Mouse (Mus musculus) CH12.LX (cell line): ENCODE data around the gene Rel. TPM values are rescaled to one million over a fixed set of nuclear protein-coding genes. Genes with fewer than 3 reads are reported as not detected.

Source experiments
- DNase-seq: peaks from one replicate; pipeline ENCODE4 v3.0.0-alpha.2; 2013; ENCODE audit errors: extremely low read depth
- H3K27ac ChIP-seq: 2 replicates; pipeline ENCODE4 v1.5.1; 2012; ENCODE audit warnings: low read depth, mild to moderate bottlenecking, control low read depth, moderate library complexity; ENCODE audit not compliant: insufficient read depth
- H3K27me3 ChIP-seq: replicated peaks from 2 replicates; pipeline ENCODE3; 2012; ENCODE audit warnings: inconsistent platforms
- H3K36me3 ChIP-seq, 2 experiments: replicated peaks in 1 of 2; 2 replicates each; pipeline versions ENCODE3 to v1.6.1; 2012; ENCODE audit warnings: inconsistent platforms in 1 of 2, low read length in 1 of 2, mild to moderate bottlenecking in 1 of 2, mixed read lengths in 1 of 2, moderate library complexity in 1 of 2; ENCODE audit not compliant: control insufficient read depth in 1 of 2, insufficient read depth in 1 of 2
- H3K4me1 ChIP-seq, 2 experiments: 2 replicates each; pipeline ENCODE4 v1.6.1; 2012; ENCODE audit warnings: inconsistent platforms in 1 of 2, moderate library complexity in 1 of 2; ENCODE audit not compliant: insufficient read depth in 2 of 2, control insufficient read depth in 1 of 2
- H3K4me2 ChIP-seq: 2 replicates; pipeline ENCODE4 v1.6.1; 2012; ENCODE audit warnings: low read depth, mild to moderate bottlenecking, control low read depth; ENCODE audit not compliant: poor library complexity, insufficient read depth, severe bottlenecking
- H3K4me3 ChIP-seq, 3 experiments: fragments of 150-350 bp in 1 of 3; sonication (generic) in 1 of 3; replicated peaks in 1 of 3; 2 replicates each; pipeline versions ENCODE3 to v1.5.1; 2011 to 2012; ENCODE audit warnings: low read depth in 2 of 3, low read length in 2 of 3, mild to moderate bottlenecking in 2 of 3, moderate library complexity in 2 of 3, control low read depth in 1 of 3, improper control_type of control experiment in 1 of 3, inconsistent platforms in 1 of 3, mixed read lengths in 1 of 3; ENCODE audit not compliant: poor library complexity in 1 of 3
- H3K79me2 ChIP-seq: replicated peaks from 2 replicates; pipeline ENCODE4 v1.6.1; 2012; ENCODE audit warnings: mild to moderate bottlenecking, moderate library complexity; ENCODE audit not compliant: control insufficient read depth, poor library complexity, insufficient read depth, severe bottlenecking; ENCODE audit errors: extremely low read depth
- H3K9ac ChIP-seq: 2 replicates; pipeline ENCODE4 v1.6.1; 2012; ENCODE audit warnings: low read depth, mild to moderate bottlenecking, control low read depth, moderate library complexity; ENCODE audit not compliant: insufficient read depth
- H3K9me3 ChIP-seq: replicated peaks from 2 replicates; pipeline ENCODE3; 2012; ENCODE audit warnings: low read length, inconsistent platforms, mixed read lengths
- BHLHE40 ChIP-seq: IDR thresholded peaks from 2 replicates; pipeline ENCODE4 v1.6.1; 2011; ENCODE audit warnings: mild to moderate bottlenecking, low read depth, low read length, improper control_type of control experiment
- CHD1 ChIP-seq: IDR thresholded peaks from 2 replicates; pipeline ENCODE4 v1.6.1; 2012; ENCODE audit warnings: low read depth, low read length, improper control_type of control experiment, inconsistent platforms
- CHD2 ChIP-seq: IDR thresholded peaks from 2 replicates; pipeline ENCODE4 v1.6.1; 2011; ENCODE audit warnings: low read length, improper control_type of control experiment
- E2F4 ChIP-seq: IDR thresholded peaks from 2 replicates; pipeline ENCODE4 v1.6.1; 2011; ENCODE audit warnings: low read depth, low read length, improper control_type of control experiment; ENCODE audit not compliant: insufficient replicate concordance
- ELF1 ChIP-seq: IDR thresholded peaks from 2 replicates; pipeline ENCODE4 v1.6.1; 2014; ENCODE audit warnings: low read depth, mild to moderate bottlenecking, inconsistent platforms, low read length, improper control_type of control experiment
- ETS1 ChIP-seq: conservative IDR thresholded peaks from 2 replicates; pipeline ENCODE4 v1.6.1; 2012; ENCODE audit warnings: low read depth, mild to moderate bottlenecking, inconsistent platforms, low read length, improper control_type of control experiment, moderate library complexity
- GABPA ChIP-seq: IDR thresholded peaks from 2 replicates; pipeline ENCODE4 v1.6.1; 2012; ENCODE audit warnings: low read depth, low read length, improper control_type of control experiment, inconsistent platforms; ENCODE audit not compliant: insufficient replicate concordance
- HCFC1 ChIP-seq: IDR thresholded peaks from 2 replicates; pipeline ENCODE4 v1.6.1; 2012; ENCODE audit warnings: low read depth, mild to moderate bottlenecking, inconsistent platforms, low read length, improper control_type of control experiment
- IRF4 ChIP-seq: IDR thresholded peaks from 2 replicates; pipeline ENCODE4 v1.6.1; 2014; ENCODE audit warnings: low read depth, mild to moderate bottlenecking, inconsistent platforms, low read length, improper control_type of control experiment
- JUND ChIP-seq: conservative IDR thresholded peaks from 2 replicates; pipeline ENCODE4 v1.6.1; 2011; ENCODE audit warnings: low read depth, low read length, improper control_type of control experiment
- KAT2A ChIP-seq: IDR thresholded peaks from 2 replicates; pipeline ENCODE4 v1.6.1; 2012; ENCODE audit warnings: low read length, improper control_type of control experiment, inconsistent platforms; ENCODE audit not compliant: insufficient replicate concordance
- MAFK ChIP-seq: IDR thresholded peaks from 2 replicates; pipeline ENCODE4 v1.6.1; 2011; ENCODE audit warnings: low read length, improper control_type of control experiment; ENCODE audit not compliant: insufficient replicate concordance
- MAX ChIP-seq: IDR thresholded peaks from 2 replicates; pipeline ENCODE4 v1.6.1; 2011; ENCODE audit warnings: low read length, improper control_type of control experiment
- MAZ ChIP-seq: IDR thresholded peaks from 2 replicates; pipeline ENCODE4 v1.6.1; 2012; ENCODE audit warnings: low read depth, mild to moderate bottlenecking, inconsistent platforms, low read length, improper control_type of control experiment, moderate library complexity
- MEF2A ChIP-seq: IDR thresholded peaks from 2 replicates; pipeline ENCODE4 v1.6.1; 2014; ENCODE audit warnings: low read depth, mild to moderate bottlenecking, inconsistent platforms, low read length, improper control_type of control experiment, borderline replicate concordance
- MXI1 ChIP-seq: IDR thresholded peaks from 2 replicates; pipeline ENCODE4 v1.6.1; 2011; ENCODE audit warnings: mild to moderate bottlenecking, low read depth, low read length, improper control_type of control experiment
- MYC ChIP-seq: IDR thresholded peaks from 2 replicates; pipeline ENCODE4 v1.6.1; 2011; ENCODE audit warnings: low read depth, mild to moderate bottlenecking, improper control_type of control experiment, low read length
- PAX5 ChIP-seq: IDR thresholded peaks from 2 replicates; pipeline ENCODE4 v1.6.1; 2012; ENCODE audit warnings: low read length, inconsistent platforms, mixed read lengths
- POLR2A ChIP-seq: IDR thresholded peaks from 2 replicates; pipeline ENCODE4 v1.6.1; 2011; ENCODE audit warnings: low read depth, mild to moderate bottlenecking, improper control_type of control experiment, low read length
- POLR2AphosphoS2 ChIP-seq: IDR thresholded peaks from 2 replicates; pipeline ENCODE4 v1.6.1; 2011; ENCODE audit warnings: low read depth, low read length, improper control_type of control experiment
- RAD21 ChIP-seq: IDR thresholded peaks from 2 replicates; pipeline ENCODE4 v1.6.1; 2011; ENCODE audit warnings: low read depth, mild to moderate bottlenecking, low read length, improper control_type of control experiment, moderate library complexity
- RCOR1 ChIP-seq: conservative IDR thresholded peaks from 2 replicates; pipeline ENCODE4 v1.6.1; 2012; ENCODE audit warnings: low read depth, mild to moderate bottlenecking, inconsistent platforms, low read length, improper control_type of control experiment
- SIN3A ChIP-seq: IDR thresholded peaks from 2 replicates; pipeline ENCODE4 v1.6.1; 2012; ENCODE audit warnings: low read length, improper control_type of control experiment, inconsistent platforms
- SMC3 ChIP-seq: IDR thresholded peaks from 2 replicates; pipeline ENCODE4 v1.6.1; 2011; ENCODE audit warnings: low read depth, low read length, improper control_type of control experiment
- TBP ChIP-seq: conservative IDR thresholded peaks from 2 replicates; pipeline ENCODE4 v1.6.1; 2011; ENCODE audit warnings: low read depth, low read length, improper control_type of control experiment
- TCF12 ChIP-seq: IDR thresholded peaks from 2 replicates; pipeline ENCODE4 v1.6.1; 2014; ENCODE audit warnings: low read depth, mild to moderate bottlenecking, inconsistent platforms, low read length, improper control_type of control experiment
- UBTF ChIP-seq: IDR thresholded peaks from 2 replicates; pipeline ENCODE4 v1.6.1; 2012; ENCODE audit warnings: low read depth, mild to moderate bottlenecking, inconsistent platforms, low read length, improper control_type of control experiment, moderate library complexity
- USF1 ChIP-seq: IDR thresholded peaks from 2 replicates; pipeline ENCODE4 v1.6.1; 2014; ENCODE audit warnings: low read depth, mild to moderate bottlenecking, inconsistent platforms, low read length, improper control_type of control experiment
- ZC3H11A ChIP-seq: IDR thresholded peaks from 2 replicates; pipeline ENCODE4 v1.6.1; 2012; ENCODE audit warnings: low read depth, mild to moderate bottlenecking, inconsistent platforms, low read length, improper control_type of control experiment
- ZKSCAN1 ChIP-seq: IDR thresholded peaks from 2 replicates; pipeline ENCODE4 v1.6.1; 2012; ENCODE audit warnings: low read depth, inconsistent platforms, low read length, improper control_type of control experiment, borderline replicate concordance
- ZMIZ1 ChIP-seq: IDR thresholded peaks from 2 replicates; pipeline ENCODE4 v1.6.1; 2012; ENCODE audit warnings: low read depth, mild to moderate bottlenecking, inconsistent platforms, low read length, improper control_type of control experiment
- ZNF384 ChIP-seq: IDR thresholded peaks from 2 replicates; pipeline ENCODE4 v1.6.1; 2012; ENCODE audit warnings: low read depth, low read length, improper control_type of control experiment, inconsistent platforms
- dilution Hi-C: fragments of 300-500 bp; cut with MboI; formaldehyde crosslinking; loops from 2 replicates; pipeline ENCODE4 v1.14.3; 2020; ENCODE audit warnings: low sequenced_read_pairs; ENCODE audit not compliant: extremely low pct_unique_long_range_greater_than_20kb, extremely low pct_ligation_motif_present
- in situ Hi-C: fragments of 300-500 bp; cut with MboI; formaldehyde crosslinking; loops from 3 replicates; pipeline ENCODE4 v1.14.3; 2019; ENCODE audit warnings: low sequenced_read_pairs, low pct_ligation_motif_present, low pct_unique_long_range_greater_than_20kb, mixed read lengths
- polyA plus RNA-seq: library from polyadenylated mRNA; unstranded; fragments of >175 nt; gene quantifications from 2 replicates; pipeline ENCODE4 v1.2.1, GENCODE M21; 2012; ENCODE audit warnings: low read depth; ENCODE audit not compliant: insufficient read length
- total RNA-seq, 2 experiments: library from RNA; depleted of rRNA; stranded (reverse); fragments of 300-350 nt in 1 of 2; fragments of >200 nt in 1 of 2; gene quantifications; 2 replicates each; pipeline ENCODE4 v1.2.3; 2012 to 2014

The Rel gene
- total and polyA plus RNA-seq, 3 experiments = 26.2 to 38.1 (median 28.4) TPM

GRCm38 (mm10) chr11:23767928-23768327, 2.8 kb downstream of the Rel start:
- peak; percentile 49; the same call in 1 of the 2 replicates for TF ChIP-seq MEF2A
- no peak for TF ChIP-seq HCFC1
- TF ChIP-seq MXI1 = 0 out of 2 replicates have a peak, but pooled peaks have one; percentile 14
- TF ChIP-seq GABPA = no peak
- 0 out of 2 replicates have a peak, but pooled peaks have one; percentile 27 for TF ChIP-seq E2F4
- no peak for TF ChIP-seq MAZ
- TF ChIP-seq UBTF = no peak
- no peak for TF ChIP-seq CHD2
- 0 out of 2 replicates have a peak, but pooled peaks have one; percentile 51 for TF ChIP-seq TCF12
- no peak for TF ChIP-seq ELF1
- no peak for TF ChIP-seq IRF4
- no peak for TF ChIP-seq MYC
- no peak for TF ChIP-seq MAX
- TF ChIP-seq ZMIZ1 = peak; percentile 70; the same call in 1 of the 2 replicates
- TF ChIP-seq KAT2A = no peak
- no peak for TF ChIP-seq BHLHE40
- peak; percentile 85 for TF ChIP-seq CHD1
- TF ChIP-seq SMC3 = no peak
- TF ChIP-seq JUND = no peak
- TF ChIP-seq USF1 = no peak
- no peak; the same call in none of the 2 replicates for TF ChIP-seq ZNF384
- TF ChIP-seq ZC3H11A = no peak
- peak; percentile 69 for TF ChIP-seq SIN3A
- 0 out of 2 replicates have a peak, but pooled peaks have one; percentile 0 for TF ChIP-seq TBP
- no peak for TF ChIP-seq PAX5
- TF ChIP-seq MAFK = no peak
- TF ChIP-seq ETS1 = no peak; the same call in 1 of the 2 replicates
- peak; percentile 20; the same call in 1 of the 2 replicates for TF ChIP-seq POLR2A
- TF ChIP-seq POLR2AphosphoS2 = no peak
- TF ChIP-seq RAD21 = no peak
- TF ChIP-seq RCOR1 = no peak
- no peak for TF ChIP-seq ZKSCAN1
- no peaks in the 10 kb centered on the region for H3K9me3 ChIP-seq
- peak; percentile 44 for DNase-seq
- no peak overlapping the region; the same call in 1 of the 2 replicates for H3K27ac ChIP-seq
- peak overlapping the region; percentile 59; the same call in 1 of the 2 replicates for H3K9ac ChIP-seq
- no peaks in the 10 kb centered on the region for H3K27me3 ChIP-seq
- peaks cover 0 to 5% of the 10 kb centered on the region in 2 experiments for H3K36me3 ChIP-seq
- dilution Hi-C loops (no loop called here), in situ Hi-C loops (no loop called here)
- H3K4me2 ChIP-seq = peak overlapping the region; percentile 14; the same call in 1 of the 2 replicates
- H3K4me1 ChIP-seq = peaks cover 5 to 51% of the 10 kb centered on the region in 2 experiments
- peak overlapping the region; percentile 21 to 86 (median 82) for H3K4me3 ChIP-seq
- peaks cover 46% of the 10 kb centered on the region for H3K79me2 ChIP-seq
